Mouse (Mus musculus): ENCODE results near the gene Gm9833.

DNA sequence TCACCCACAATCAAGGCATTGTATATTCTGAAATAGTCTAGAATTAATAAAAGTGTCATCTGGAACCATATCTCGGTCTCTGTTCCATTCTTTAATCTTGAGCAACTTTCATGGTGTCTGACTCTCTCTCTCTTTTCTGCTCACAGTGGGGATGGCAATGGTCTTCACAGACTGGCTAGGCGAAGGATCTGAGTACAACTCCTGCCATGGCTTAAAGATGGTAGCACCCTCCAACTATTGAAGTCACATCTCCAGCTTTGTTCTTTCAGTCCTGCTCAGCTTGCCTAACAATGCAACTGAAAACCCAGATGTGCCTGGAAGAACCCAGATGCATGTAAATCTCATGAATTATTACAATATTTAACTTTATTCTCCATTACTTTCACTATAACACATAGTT, 38.6 kb downstream of the Gm9833 start:
- TF ChIP-seq CTCF (IDR thresholded peaks at IDR 0.05) (no peak), EP300 (IDR thresholded peaks at IDR 0.05) (no peak)
